Mouse (Mus musculus) midbrain, embryonic 10.5 days (tissue): ENCODE measurements around the gene Lrrc4c. TPM values are rescaled to one million over a fixed set of nuclear protein-coding genes. Genes with fewer than 3 reads are reported as not detected.

Experiments used
- DNase-seq: peaks from one replicate; pipeline ENCODE4 v3.0.0-alpha.2; 2017; ENCODE audit warnings: low spot score
- H3K27ac ChIP-seq: fragments of 300-500 bp; sonication (generic); replicated peaks from 2 replicates; pipeline ENCODE4 v1.5.1; 2016; ENCODE audit warnings: mild to moderate bottlenecking
- H3K27me3 ChIP-seq: fragments of 300-500 bp; sonication (generic); 2 replicates; pipeline ENCODE4 v1.6.1; 2016; ENCODE audit warnings: low read depth, mild to moderate bottlenecking; ENCODE audit not compliant: poor library complexity, severe bottlenecking
- H3K36me3 ChIP-seq: fragments of 300-500 bp; sonication (generic); 2 replicates; pipeline ENCODE4 v1.6.1; 2016; ENCODE audit warnings: mild to moderate bottlenecking, moderate library complexity
- H3K4me1 ChIP-seq: fragments of 300-500 bp; sonication (generic); 2 replicates; pipeline ENCODE4 v1.6.1; 2016
- H3K4me3 ChIP-seq: fragments of 300-500 bp; sonication (generic); 2 replicates; pipeline ENCODE4 v1.5.1; 2016; ENCODE audit warnings: mild to moderate bottlenecking, moderate library complexity
- H3K9me3 ChIP-seq: fragments of 300-500 bp; sonication (generic); replicated peaks from 2 replicates; pipeline ENCODE4 v1.6.1; 2016; ENCODE audit warnings: mild to moderate bottlenecking
- WGBS: fragments of 180-500 bp; shearing (Covaris S2); methylation state at CpG from one replicate; pipeline ENCODE4 v1.1.7; 2016; 5-methylcytosine and 5-hydroxymethylcytosine counted together
- microRNA-seq: library from miRNA; unstranded; fragments of <30 nt; microRNA quantifications from one replicate; pipeline ENCODE4, GENCODE M21; 2017
- polyA plus RNA-seq: library from polyadenylated mRNA; unstranded; fragments of >200 nt; fragmentation: Nextera tagmentation; extraction: Ambion mirVana; gene quantifications from 2 replicates; pipeline ENCODE4 v1.2.1, GENCODE M21; 2016

Gene Lrrc4c
- polyA plus RNA-seq, 1 experiment from 2014 or later: 1.0 TPM

- H3K9me3 ChIP-seq: peaks cover 2% of the 10 kb centered on the region
- H3K27ac ChIP-seq: no peak overlapping the region
- 73% methylated on average over 2 of the region's 2 CpGs for WGBS
- no peaks in the 10 kb centered on the region for H3K4me1 ChIP-seq
- H3K36me3 ChIP-seq: no peaks in the 10 kb centered on the region
- H3K4me3 ChIP-seq: no peak overlapping the region
- no peaks in the 10 kb centered on the region for H3K27me3 ChIP-seq
- no peak for DNase-seq
Observed at GRCm38 (mm10) chr2:97614724-97615123, 1296.8 kb downstream of the Lrrc4c start.

DNA sequence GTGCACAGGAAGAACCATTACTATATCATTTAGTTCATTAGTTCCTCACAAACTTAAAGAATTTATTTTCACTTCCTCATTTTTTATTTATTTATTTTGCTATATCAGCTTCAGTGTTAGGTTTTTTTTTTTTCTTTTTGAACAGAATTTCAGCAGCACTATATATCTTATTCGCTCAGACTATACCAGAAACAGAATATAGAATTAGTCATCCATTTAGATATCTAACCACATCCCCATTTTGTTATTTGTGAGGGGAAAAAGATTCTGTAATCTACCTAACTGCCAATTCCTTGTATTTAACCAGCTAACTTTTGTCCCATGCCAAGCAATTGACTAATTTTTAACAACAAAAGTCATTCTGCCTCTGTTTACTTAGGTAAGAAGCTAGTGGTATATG is 1300.6 kb downstream of the Lrrc4c start:
- H3K9me3 ChIP-seq: peaks cover 6% of the 10 kb centered on the region
- WGBS: 82% methylated on average over 1 of the region's 1 CpGs
- H3K36me3 ChIP-seq: no peaks in the 10 kb centered on the region
- H3K27me3 ChIP-seq: no peaks in the 10 kb centered on the region
- H3K4me3 ChIP-seq: no peak overlapping the region
- H3K27ac ChIP-seq: no peak overlapping the region
- DNase-seq: no peak
- H3K4me1 ChIP-seq: no peaks in the 10 kb centered on the region

DNA sequence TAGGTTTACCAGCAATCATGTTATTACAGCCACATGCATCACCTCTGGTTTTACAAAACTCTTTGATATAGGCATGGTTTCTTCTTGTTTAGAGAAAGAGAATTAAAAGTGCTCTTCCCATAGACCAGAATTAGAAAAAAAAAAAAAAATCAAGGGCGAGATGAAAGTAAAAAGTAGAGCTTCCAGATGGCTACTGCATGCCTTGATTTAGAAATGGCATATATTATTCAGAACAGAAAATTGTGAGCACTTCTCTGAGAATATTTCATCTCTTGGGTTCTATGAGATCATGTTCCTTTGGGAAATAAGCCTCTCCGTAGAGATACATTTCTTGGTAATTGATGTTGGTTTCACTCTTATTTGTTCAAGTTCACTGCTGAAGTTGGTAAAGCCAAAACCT is 1322.0 kb downstream of the Lrrc4c start:
- H3K4me1 ChIP-seq: no peaks in the 10 kb centered on the region
- no peak for DNase-seq
- 93% methylated on average over 2 of the region's 2 CpGs for WGBS
- no peak overlapping the region for H3K4me3 ChIP-seq
- no peak overlapping the region for H3K27ac ChIP-seq
- H3K9me3 ChIP-seq: no peaks in the 10 kb centered on the region
- no peaks in the 10 kb centered on the region for H3K36me3 ChIP-seq
- no peaks in the 10 kb centered on the region for H3K27me3 ChIP-seq

- H3K9me3 ChIP-seq: no peaks in the 10 kb centered on the region
- no peak overlapping the region for H3K4me3 ChIP-seq
- H3K27me3 ChIP-seq: no peaks in the 10 kb centered on the region
- no peak for DNase-seq
- H3K36me3 ChIP-seq: no peaks in the 10 kb centered on the region
- no peaks in the 10 kb centered on the region for H3K4me1 ChIP-seq
- H3K27ac ChIP-seq: no peak overlapping the region
Observed at GRCm38 (mm10) chr2:97641661-97642060, 1323.7 kb downstream of the Lrrc4c start.

DNA sequence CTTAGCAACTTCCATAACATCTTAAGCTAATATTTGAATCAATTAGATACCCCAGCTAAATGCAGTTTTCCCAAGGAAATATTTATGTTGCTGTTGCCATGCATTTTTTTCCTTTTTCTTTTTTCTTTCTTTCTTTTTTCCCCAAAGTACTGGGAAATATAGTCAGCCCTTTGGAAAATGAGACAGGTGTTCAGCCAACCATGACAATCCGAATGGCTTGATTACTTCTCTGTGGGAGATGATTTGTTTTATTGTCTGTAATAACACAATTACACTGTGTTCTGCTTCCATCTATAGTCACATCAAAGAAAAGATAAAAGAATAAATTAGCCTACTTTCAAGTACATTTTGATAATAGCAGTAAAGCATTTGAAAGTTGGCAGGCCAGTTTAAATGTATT is 1334.7 kb downstream of the Lrrc4c start:
- H3K4me3 ChIP-seq: no peak overlapping the region
- 41% methylated on average over 1 of the region's 1 CpGs for WGBS
- H3K27me3 ChIP-seq: no peaks in the 10 kb centered on the region
- no peaks in the 10 kb centered on the region for H3K36me3 ChIP-seq
- no peak for DNase-seq
- H3K4me1 ChIP-seq: no peaks in the 10 kb centered on the region
- H3K9me3 ChIP-seq: no peaks in the 10 kb centered on the region; the same call in 1 of the 2 replicates
- no peak overlapping the region for H3K27ac ChIP-seq

Small RNAs within 50 kb of the gene (microRNA-seq; reads per million reads assigned to microRNA genes)
- not detected for gene Gm44320
